Mouse (Mus musculus) heart, postnatal 14 days (tissue): Measurements from ENCODE around the gene Klc3. TPM values are rescaled to one million over a fixed set of nuclear protein-coding genes. Genes with fewer than 3 reads are reported as not detected.

Experiments
- DNase-seq, 2 experiments: peaks; one replicate each; pipeline ENCODE4 v3.0.0; 2021 to 2022
- intact Hi-C: fragments of 180-260 bp; cut with DNase I; formaldehyde crosslinking; loops from one replicate; pipeline ENCODE4 v1.15.1; 2025
- long read RNA-seq, 2 experiments: library from polyadenylated mRNA; stranded (forward); transcript quantifications; one replicate each; pipeline ENCODE4 v2.0.0; 2021
- total RNA-seq, 2 experiments: library from RNA; stranded (reverse); gene quantifications; 2 replicates each; pipeline ENCODE4 v1.2.3; 2021

The Klc3 gene
- total RNA-seq: under 1 TPM; 0.45 to 0.63 TPM
- long read RNA-seq, experiment 1, partial matches to known transcripts: 0 of 1 reads
- long read RNA-seq, experiment 1, other reads (novel, unspliced or antisense): 0 of 1 reads
- long read RNA-seq, experiment 2: 0 reads

GRCm38 (mm10) chr7:19403731-19404296 is at the start of gene Klc3:
Gene Klc3 (minus strand): TSS chr7:19404104.
- DNase-seq: peak; percentile 35 to 42
- intact Hi-C loops: loop anchor here (2.0 to 10.0 kb wide), 2 partner anchors 215 to 301 kb away; no protein-coding TSS in a partner anchor

DNA sequence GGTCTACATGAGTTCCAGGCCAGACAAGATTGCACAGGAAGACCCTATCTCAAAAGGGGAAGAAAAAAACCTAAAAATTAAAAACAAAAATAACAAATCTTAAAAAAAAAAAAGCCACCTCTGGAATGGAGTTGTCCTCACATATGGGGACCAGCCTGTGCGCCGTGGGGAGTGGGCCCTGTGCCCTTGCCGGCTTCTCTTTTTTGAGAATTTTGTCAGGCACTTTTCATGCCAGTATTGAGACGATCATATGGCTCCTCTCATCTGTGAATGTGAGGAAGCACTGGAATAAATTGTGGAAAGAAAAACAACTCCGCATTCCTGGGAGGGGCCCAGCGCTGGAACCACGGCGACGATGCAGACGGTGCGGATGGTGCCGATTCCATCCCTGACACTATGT is 45.3 kb upstream of the Klc3 start:
- intact Hi-C loops: no loop called here
- no peak for DNase-seq

DNA sequence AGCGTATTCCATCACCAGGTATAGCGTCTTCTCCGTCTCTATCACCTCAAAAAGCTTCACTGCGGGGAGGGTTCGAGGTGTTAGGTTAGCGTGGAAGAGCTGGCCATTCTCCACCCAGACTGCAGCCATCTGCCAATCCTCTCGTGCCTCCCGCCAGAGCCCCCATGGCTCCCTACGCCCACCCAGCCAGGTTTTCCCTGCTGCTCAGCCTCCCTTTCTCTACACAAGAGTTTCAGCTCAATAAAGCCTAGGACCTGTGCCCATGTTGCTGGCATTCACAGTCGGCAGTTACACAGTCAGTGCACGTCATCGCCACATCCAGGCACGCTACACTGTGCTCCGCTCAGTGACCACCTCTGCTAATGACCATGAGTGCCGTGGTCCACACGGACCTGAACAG is 43.8 kb upstream of the Klc3 start:
- no peak for DNase-seq
- intact Hi-C loops: no loop called here

DNA sequence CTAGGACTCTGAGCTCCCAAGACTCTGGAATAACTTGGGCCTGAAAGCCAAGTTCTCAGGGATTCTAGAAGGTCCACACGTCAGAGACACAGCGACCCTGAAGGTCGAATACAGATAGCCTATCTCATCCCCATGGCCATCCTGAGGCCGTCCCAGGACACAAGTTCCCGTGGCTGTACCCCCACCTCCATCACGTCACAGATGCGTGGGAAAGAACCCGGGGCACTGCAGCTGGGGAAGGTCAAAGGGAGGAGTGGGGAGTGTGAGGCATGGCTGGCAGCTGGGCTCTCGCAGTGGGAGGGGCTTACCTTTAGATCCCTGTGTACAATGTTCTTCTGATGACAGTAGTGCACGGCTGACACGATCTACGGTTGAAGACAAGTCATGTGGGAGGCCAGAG is 40.9 kb upstream of the Klc3 start:
- DNase-seq: no peak
- intact Hi-C loops: loop anchor here (5.0 kb wide), 2 partner anchors 128 to 148 kb away; no protein-coding TSS in a partner anchor

- intact Hi-C loops: loop anchor here (2.0 to 5.0 kb wide), 4 partner anchors 27 to 149 kb away; no protein-coding TSS in a partner anchor
- DNase-seq: peak; percentile 87 to 94
These were observed 39.4 kb upstream of the Klc3 start for GRCm38 (mm10) chr7:19443344-19443743.

DNA sequence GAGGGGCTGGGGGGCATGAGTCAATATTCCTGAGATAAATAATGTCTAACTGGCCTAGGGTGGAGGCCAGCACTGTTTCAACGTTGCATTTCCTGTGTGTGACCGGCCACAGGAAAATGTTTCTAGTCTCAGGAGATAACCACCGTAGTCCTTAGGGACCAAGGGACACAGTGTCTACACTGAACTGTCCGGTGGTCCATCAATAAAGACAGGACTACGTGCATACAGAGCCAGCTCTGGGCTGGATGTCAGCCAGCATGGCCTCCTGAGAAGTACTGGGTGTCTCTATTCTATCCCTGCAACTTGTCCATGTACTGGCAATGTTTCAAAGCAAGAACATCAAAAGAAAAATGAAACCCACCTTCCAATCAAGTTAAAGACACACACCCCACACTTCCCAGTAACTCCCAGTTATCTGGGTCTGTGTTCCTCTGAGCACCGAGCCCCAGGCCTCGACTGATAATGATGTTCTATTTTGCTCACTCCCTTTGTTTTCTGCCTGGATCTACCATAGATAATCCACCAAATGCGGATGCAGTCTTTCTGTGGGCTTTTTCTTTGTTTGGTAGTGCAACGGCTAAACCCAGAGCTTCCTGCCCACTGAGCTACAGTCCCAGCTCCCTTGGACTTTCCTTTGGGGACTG is 37.7 kb upstream of the Klc3 start:
- no peak for DNase-seq
- intact Hi-C loops: loop anchor here (2.0 to 5.0 kb wide), 4 partner anchors 29 to 151 kb away; no protein-coding TSS in a partner anchor

DNA sequence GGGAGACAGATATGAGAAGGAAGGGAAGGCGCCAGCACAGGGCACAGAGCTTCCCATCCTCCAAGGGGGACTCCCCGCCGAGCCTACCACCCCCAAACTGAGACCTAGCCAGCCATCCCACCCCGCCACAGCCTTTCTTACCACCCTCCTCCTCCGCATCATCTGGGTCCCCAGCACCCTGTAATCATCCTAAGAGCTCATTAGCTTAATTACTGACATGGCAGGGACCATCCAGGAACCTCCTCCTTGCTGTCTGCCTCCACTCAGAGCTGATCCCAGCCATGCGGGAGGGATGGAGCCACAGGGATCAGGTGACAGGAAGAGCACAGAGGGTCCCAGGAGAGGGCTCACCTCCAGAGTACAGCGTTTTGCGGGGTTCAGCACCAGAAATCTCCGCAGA is 33.1 kb upstream of the Klc3 start:
- DNase-seq: no peak
- intact Hi-C loops: no loop called here

GRCm38 (mm10) chr7:19436276-19436675 is 32.4 kb upstream of the Klc3 start:
- no peak for DNase-seq
- intact Hi-C loops: no loop called here

DNA sequence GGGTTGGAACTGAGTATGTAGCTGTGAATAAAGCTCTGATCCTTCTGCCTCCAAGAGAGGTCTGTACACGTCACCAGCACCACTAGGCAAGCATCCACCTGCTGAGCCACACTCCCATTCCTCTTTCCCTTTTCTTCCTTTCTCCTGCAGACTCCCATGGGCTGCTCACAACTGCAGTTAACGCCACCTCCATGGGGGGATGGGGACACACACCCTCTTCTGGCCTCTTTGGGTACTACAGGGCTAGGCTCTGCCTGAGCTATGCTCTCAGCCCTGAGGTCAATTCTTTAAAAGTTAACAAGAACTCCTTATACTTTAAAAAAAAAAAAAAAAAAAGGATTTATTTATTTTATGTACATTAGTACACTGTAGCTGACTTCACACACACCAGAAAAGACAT is 28.6 kb upstream of the Klc3 start:
- DNase-seq: no peak
- intact Hi-C loops: no loop called here

GRCm38 (mm10) chr7:19430402-19430801 is 26.5 kb upstream of the Klc3 start:
- intact Hi-C loops: no loop called here
- DNase-seq: no peak

- intact Hi-C loops: no loop called here
These were observed 25.8 kb upstream of the Klc3 start for GRCm38 (mm10) chr7:19429726-19430125.

GRCm38 (mm10) chr7:19427999-19428650 is 24.2 kb upstream of the Klc3 start:
- no peak for DNase-seq
- intact Hi-C loops: no loop called here

More at GRCm38 (mm10) chr7:19429726-19430125, 25.8 kb upstream of the Klc3 start:
- DNase-seq: no peak

DNA sequence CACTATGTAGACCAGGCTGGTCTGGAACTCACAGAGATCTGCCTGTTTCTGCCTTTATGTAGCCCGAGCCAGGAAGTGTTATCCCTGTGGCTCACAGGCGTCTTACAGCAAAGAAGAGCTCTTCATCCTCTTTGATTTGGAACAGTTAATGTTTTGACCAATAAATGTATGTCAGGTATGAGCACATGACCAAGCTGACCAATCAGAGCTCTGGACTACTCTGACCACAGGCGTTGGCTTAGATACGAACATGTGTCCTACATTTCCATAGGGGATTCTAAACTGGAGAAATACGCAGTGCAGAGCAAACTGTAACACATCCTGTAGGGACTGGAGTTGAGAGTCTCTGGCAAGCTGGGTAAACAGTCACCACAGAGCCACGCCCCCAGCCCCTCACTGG is 23.0 kb upstream of the Klc3 start:
- no peak for DNase-seq
- intact Hi-C loops: no loop called here

GRCm38 (mm10) chr7:19426349-19426748 is 22.4 kb upstream of the Klc3 start:
- intact Hi-C loops: no loop called here

DNA sequence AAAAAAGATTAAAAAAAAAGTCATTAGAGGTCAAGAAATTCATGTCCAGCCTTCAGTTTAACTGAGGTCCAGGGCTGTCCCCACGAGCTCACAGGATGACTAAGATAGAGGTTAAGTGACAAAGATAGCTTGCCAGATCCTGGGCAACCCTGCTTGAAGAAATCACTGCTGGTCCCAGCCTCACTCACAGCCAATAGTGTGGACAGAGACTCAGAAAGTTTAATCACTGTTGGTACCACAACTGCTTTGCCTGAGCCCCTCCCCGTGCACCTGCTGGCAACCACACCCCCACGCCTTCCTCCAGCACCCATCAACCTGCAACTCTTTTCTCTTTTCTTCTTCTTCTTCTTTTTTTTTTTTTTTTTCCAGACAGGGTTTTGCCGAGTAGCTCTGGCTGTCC is 20.1 kb upstream of the Klc3 start:
- DNase-seq: no peak
- intact Hi-C loops: no loop called here

More at GRCm38 (mm10) chr7:19426349-19426748, 22.4 kb upstream of the Klc3 start:
- DNase-seq: no peak

GRCm38 (mm10) chr7:19423083-19423482 is 19.2 kb upstream of the Klc3 start:
- intact Hi-C loops: no loop called here
- no peak for DNase-seq

DNA sequence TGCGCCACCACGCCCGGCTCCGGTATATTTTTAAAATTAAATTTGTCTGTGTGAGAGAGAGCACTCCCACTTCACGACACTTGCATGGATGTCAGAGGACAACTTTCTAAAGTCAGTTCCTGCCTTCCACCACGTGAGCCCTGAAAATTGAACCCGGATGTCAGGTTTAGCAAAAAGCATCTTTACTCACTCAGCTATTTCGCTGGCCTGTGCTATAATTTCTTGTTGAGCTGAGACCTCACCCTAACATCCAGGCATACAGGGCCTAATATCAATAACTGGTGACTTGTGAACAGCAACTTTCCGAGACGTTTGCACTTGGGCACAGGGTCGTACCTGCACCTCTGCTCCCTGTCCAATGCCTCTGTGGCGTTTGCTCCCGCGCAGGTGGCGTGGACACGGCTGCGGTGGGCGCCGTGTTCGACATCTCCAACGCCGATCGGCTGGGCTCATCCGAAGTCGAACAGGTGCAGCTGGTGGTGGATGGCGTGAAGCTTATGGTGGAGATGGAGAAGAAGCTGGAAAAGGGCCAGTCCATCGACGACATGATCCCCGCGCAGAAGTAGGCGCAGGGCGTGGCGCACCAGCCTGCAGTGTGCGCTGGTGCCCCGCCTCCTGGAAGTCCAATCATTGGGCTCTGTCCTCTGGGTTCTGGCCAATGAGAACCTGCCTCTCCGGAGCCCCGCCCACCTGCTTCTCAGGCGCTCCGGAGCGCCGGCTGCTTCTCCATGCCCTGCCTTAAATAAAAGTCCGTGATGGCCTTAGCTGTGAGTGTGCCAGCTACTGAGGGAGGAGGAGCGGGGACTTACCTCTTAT is 17.1 kb upstream of the Klc3 start:
- intact Hi-C loops: no loop called here
- peak; percentile 79 to 86 for DNase-seq

DNA sequence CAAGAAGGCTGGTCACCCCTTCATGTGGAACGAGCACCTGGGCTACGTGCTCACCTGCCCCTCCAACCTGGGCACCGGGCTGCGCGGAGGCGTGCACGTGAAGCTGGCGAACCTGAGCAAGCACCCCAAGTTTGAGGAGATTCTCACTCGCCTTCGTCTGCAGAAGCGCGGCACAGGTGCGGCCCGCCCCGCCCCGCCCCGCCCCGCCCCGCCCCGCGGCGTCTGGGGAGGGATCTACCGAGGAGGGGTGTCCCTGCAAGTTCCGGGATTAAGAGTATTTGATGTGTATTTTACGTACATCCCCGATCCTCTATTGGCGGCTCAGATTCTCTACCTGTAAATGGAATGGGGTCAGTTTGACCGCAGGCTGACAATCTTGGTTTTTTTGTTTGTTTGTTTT is 16.2 kb upstream of the Klc3 start:
- intact Hi-C loops: no loop called here
- no peak for DNase-seq

GRCm38 (mm10) chr7:19416590-19416989 is 12.7 kb upstream of the Klc3 start:
- no peak for DNase-seq
- intact Hi-C loops: no loop called here

DNA sequence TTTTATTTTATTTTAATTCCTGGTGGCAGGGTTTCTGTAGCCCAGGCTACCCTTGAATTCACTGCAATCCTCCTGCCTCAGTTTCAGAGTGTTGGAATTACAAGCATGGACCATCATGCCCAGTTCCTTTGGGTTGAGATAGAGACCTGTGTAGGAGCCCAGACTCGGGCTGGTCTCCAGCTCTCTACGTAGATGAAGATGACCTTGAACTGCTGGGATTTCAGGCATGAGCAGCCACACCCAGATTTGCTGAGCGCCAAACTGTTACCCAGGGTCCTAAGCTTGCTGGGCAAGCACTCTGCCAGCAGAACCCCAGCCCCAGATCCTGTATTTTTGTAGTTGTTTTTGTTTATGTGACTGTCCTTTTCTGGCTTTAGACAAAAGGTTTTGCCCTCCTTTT is 9.6 kb upstream of the Klc3 start:
- peak in 1 of 2 experiments; percentile 43 for DNase-seq

GRCm38 (mm10) chr7:19411783-19412182 is 7.9 kb upstream of the Klc3 start:
- peak; percentile 24 to 31 for DNase-seq
- intact Hi-C loops: no loop called here

More for the DNA sequence above, 9.6 kb upstream of the Klc3 start:
- intact Hi-C loops: no loop called here
